Mouse (Mus musculus) lung, adult 2 months (tissue): ENCODE data around the gene Slfn2. TPM values are rescaled to one million over a fixed set of nuclear protein-coding genes. Genes with fewer than 3 reads are reported as not detected.
A peak's percentile ranks its signal among the peaks of the same experiment; 100 is the strongest.
"Not testable (repeated sequence)": the region's sequence is repeated elsewhere in the genome, so short reads cannot be mapped to it uniquely, and the experiment has no call there.

ENCODE experiments used
- DNase-seq: peaks from one replicate; pipeline ENCODE4 v3.0.0; 2022
- H3K4me1 ChIP-seq: fragments of 200-500 bp; 2 replicates; pipeline ENCODE4 v1.6.1; 2011; ENCODE audit warnings: low read length; ENCODE audit not compliant: control insufficient read depth, insufficient read depth
- H3K4me3 ChIP-seq: fragments of 200-500 bp; replicated peaks from 2 replicates; pipeline ENCODE3; 2011; ENCODE audit warnings: low read depth, mild to moderate bottlenecking, control low read depth, low read length; ENCODE audit errors: extremely low read depth
- CTCF ChIP-seq: fragments of 200-500 bp; IDR thresholded peaks from 2 replicates; pipeline ENCODE4 v1.5.1; 2011; ENCODE audit warnings: mild to moderate bottlenecking, low read length, control low read depth; ENCODE audit not compliant: insufficient read depth
- POLR2A ChIP-seq: fragments of 200-500 bp; IDR thresholded peaks from 2 replicates; pipeline ENCODE4 v1.6.1; 2011; ENCODE audit warnings: low read depth, mild to moderate bottlenecking, control low read depth, low read length, borderline replicate concordance; ENCODE audit errors: extremely low read depth
- WGBS: fragments of 180-500 bp; shearing (Covaris S2); methylation state at CpG from one replicate; pipeline ENCODE4 v1.1.7; 2018; 5-methylcytosine and 5-hydroxymethylcytosine counted together
- polyA plus RNA-seq: library from polyadenylated mRNA; depleted of rRNA; stranded (reverse); fragments of >200 nt; gene quantifications from 2 replicates; pipeline ENCODE4 v1.2.3, GENCODE M21; 2012; rRNA removed

Slfn2 gene
- polyA plus RNA-seq, result 6.5 and 10.1 TPM in 2 replicates

GRCm38 (mm10) chr11:83064946-83065345, at the start of gene Slfn2:
Gene Slfn2 (plus strand): TSS chr11:83065112.
- peak within 1 kb of the TSS; percentile 66 for H3K4me3 ChIP-seq

DNA sequence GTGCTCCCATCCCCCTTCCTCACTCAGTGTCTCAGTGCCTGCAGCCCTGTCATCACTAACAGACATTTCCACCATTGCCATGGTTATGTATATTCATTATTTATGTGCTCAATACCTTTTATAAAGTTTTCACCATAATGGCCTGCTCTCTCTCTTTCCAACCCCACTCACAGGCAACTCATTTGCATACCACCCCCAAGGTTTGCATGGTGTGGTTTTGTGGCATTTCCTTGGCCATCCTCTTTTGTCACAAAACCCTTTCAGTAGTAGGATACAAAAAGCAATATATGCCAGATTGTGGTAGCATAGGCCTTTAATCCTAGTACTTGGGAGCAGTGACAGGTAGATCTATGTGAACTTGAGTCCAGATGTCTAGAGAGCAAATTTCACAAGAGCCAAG, 48.8 kb upstream of the Slfn2 start:
- TF ChIP-seq CTCF, result no peak
- no peak for TF ChIP-seq POLR2A
- H3K4me1 ChIP-seq, result no peaks in the 10 kb centered on the region
- DNase-seq, result no peak
- no peak overlapping the region for H3K4me3 ChIP-seq

More at GRCm38 (mm10) chr11:83064946-83065345, at the start of gene Slfn2:
- H3K4me1 ChIP-seq, result no peaks in the 10 kb centered on the region; the same call in 1 of the 2 replicates
- DNase-seq, result no peak
- 66% methylated on average over 2 of the region's 2 CpGs for WGBS
- TF ChIP-seq POLR2A, result peak; percentile 28; the same call in 1 of the 2 replicates
- no peak for TF ChIP-seq CTCF

DNA sequence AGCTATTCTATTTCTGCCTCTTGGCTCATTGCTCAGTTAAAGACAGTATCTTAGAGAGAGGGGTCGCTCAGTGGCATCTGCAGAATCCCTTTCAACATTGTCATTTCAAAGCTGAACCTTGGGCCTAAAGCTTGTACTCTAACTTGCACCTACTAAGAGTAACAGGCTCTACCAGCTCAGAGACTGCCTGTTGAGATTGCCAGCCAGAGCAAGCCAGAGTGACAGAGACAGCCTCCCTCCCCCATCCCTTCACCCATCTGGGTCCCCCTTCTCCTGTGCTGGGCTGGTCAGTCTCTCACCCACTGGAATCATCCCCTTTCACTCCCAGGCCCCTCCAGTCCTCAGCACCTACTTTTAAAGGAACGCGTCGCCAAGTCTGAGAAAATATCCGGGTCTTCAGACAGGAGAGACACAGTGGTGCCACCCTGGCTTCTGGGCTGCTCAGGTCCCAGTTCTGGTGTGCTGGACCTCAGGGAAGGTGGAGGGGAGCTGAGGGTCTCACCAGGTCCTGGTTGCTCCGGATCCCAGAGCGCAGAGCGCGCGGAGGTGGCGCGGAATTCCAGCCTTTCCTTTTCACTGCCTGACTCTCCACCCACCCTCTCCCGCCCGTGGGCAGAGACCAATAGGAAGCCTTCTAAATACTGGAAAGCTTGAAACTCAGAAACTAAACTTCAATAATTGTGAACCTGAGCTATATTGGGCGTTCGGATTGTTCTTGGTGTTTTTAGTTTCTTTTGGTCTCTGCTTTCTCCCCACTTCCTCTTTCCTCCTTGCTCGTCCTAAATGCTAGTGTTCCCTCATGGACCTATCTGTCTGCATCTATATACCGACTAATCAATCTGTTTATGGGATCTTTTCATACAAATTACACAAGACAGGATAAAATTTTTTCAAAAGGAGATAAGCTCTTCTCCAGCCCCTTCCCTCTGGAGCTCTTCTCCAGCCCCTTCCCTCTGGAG, 45.1 kb upstream of the Slfn2 start:
- H3K4me3 ChIP-seq, result peak overlapping the region; percentile 44
- H3K4me1 ChIP-seq, DNase-seq: not testable (repeated sequence)
- WGBS, result 68% methylated on average over 18 of the region's 18 CpGs

DNA sequence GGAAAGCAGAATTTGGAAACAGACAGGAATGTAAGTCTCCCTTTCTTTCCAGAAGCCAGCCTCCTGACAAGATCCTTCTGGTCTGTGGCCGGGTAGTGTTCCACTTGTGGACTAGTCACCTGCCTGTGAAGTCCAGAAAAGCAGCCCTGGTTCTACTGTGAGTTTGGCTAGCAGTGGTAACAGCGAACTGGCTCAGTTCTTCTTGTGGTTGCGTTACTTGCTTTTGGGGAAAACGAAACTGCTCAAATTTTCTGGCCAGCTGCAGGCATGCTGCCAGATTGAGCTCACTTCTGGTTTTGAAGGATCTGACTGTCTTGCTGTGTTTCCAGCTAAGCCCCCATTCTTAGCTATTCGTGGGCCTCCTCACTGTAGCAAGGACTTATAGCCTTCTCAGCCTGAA, 44.3 kb upstream of the Slfn2 start, which contains the start of gene Slfn8:
TSS of gene Slfn8 (minus strand) at position 190 of the 400 bp plus-strand sequence.
- 40% methylated on average over 5 of the region's 5 CpGs for WGBS
- TF ChIP-seq POLR2A (no peak), CTCF (no peak)
- Histone ChIP-seq H3K4me1 (no peaks in the 10 kb centered on the region), H3K4me3 (peak within 1 kb of the TSS; percentile 44)
- DNase-seq, result no peak

DNA sequence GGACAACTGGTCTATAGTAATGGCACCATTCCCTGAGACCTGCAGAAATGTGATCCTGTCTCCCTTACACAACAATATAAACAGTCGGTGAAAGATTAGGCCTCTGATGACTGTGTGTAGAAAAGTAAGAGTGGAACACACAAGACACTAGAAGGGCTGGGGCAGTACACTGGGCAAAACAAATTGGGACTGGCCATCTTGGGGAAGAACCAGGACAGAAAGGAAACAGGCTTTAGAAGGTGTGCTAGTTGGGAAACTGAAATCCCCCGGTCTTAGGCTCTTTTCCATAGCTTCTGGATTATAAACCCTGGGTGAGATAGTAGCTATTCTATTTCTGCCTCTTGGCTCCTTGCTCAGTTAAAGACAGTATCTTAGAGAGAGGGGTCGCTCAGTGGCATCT, 26.2 kb upstream of the Slfn2 start:
- H3K4me3 ChIP-seq, DNase-seq, H3K4me1 ChIP-seq: not testable (repeated sequence)
- WGBS, result 70% methylated on average over 3 of the region's 3 CpGs

GRCm38 (mm10) chr11:83039156-83039555, 25.8 kb upstream of the Slfn2 start:
- H3K4me3 ChIP-seq, result no peak overlapping the region
- WGBS, result 88% methylated on average over 1 of the region's 1 CpGs
- H3K4me1 ChIP-seq, result no peaks in the 10 kb centered on the region
- no peak for DNase-seq
- TF ChIP-seq POLR2A (no peak), CTCF (no peak)

DNA sequence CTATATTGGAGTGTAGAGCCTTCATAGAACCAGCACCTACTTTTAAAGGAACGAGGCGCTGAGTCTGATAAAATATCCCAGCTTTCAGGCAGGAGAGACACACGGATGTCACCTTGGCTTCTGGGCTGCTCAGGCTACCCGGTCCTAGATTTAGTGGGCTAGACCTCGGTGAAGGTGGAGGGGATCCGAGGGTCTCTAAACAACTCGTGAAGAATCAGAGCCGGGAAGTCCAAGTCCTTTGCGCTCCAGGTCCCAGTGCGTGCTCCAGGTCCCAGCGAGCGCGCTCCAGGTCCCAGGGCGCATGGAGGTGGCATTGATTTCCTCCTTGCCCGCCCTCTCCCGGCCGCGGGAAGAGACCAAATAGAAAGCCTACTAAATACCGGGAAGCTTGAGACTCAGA, 25.1 kb upstream of the Slfn2 start:
- no peak for DNase-seq
- H3K4me1 ChIP-seq, result no peaks in the 10 kb centered on the region
- no peak overlapping the region for H3K4me3 ChIP-seq
- TF ChIP-seq CTCF (no peak), POLR2A (no peak)
- 8% methylated on average over 19 of the region's 19 CpGs for WGBS

- peak overlapping the region; percentile 19 for H3K4me3 ChIP-seq
- TF ChIP-seq CTCF, result no peak
- TF ChIP-seq POLR2A, result no peak
- no peaks in the 10 kb centered on the region for H3K4me1 ChIP-seq
- 6% methylated on average over 1 of the region's 1 CpGs for WGBS
- DNase-seq, result no peak
These were observed 24.6 kb upstream of the Slfn2 start for GRCm38 (mm10) chr11:83040325-83040724.

DNA sequence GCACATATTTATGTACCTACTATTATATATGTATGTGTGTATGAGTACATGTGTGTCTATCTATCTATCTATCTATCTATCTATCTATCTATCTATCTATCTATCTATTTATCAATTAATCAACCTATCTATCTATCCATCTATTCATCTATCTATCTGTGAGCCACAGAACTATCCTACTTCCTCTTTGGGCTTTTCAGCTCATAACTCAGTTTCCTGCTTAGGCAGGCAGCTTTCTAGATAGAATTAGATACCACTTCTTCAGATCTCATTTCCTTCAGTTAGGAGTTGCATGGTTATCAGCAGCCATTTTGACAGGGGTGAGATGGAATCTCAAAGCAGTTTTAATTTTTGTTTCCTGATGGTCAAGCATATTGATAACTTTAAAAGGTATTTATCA, 23.9 kb upstream of the Slfn2 start:
- no peak for TF ChIP-seq POLR2A
- no peak for TF ChIP-seq CTCF
- Histone ChIP-seq H3K4me1 (no peaks in the 10 kb centered on the region), H3K4me3 (no peak overlapping the region)
- DNase-seq, result no peak

- no peak overlapping the region for H3K4me3 ChIP-seq
- 79% methylated on average over 4 of the region's 4 CpGs for WGBS
- H3K4me1 ChIP-seq, result no peaks in the 10 kb centered on the region
- DNase-seq, result no peak
- TF ChIP-seq POLR2A, result no peak
- TF ChIP-seq CTCF, result no peak
These were observed 21.0 kb upstream of the Slfn2 start for GRCm38 (mm10) chr11:83043891-83044290.
